Mouse (Mus musculus) C2C12 (cell line): ENCODE measurements around the gene Pbx1.

Source experiments
- CEBPB ChIP-seq: IDR thresholded peaks from one replicate; pipeline ENCODE4 v1.6.1; 2011; ENCODE audit warnings: low read depth, mild to moderate bottlenecking, control low read depth, moderate library complexity
- CTCF ChIP-seq: IDR thresholded peaks from one replicate; pipeline ENCODE4 v1.5.1; 2011; ENCODE audit not compliant: control insufficient read depth, insufficient read depth, insufficient read length
- FOSL1 ChIP-seq: IDR thresholded peaks from one replicate; pipeline ENCODE4 v1.8.0; 2011; ENCODE audit warnings: mild to moderate bottlenecking, low read length; ENCODE audit not compliant: poor library complexity, insufficient read depth, severe bottlenecking
- MAX ChIP-seq: IDR thresholded peaks from one replicate; pipeline ENCODE4 v1.6.1; 2011; ENCODE audit warnings: mild to moderate bottlenecking, control low read depth
- MYOD1 ChIP-seq: IDR thresholded peaks from one replicate; pipeline ENCODE4 v1.6.1; 2011; ENCODE audit warnings: low read depth; ENCODE audit not compliant: control insufficient read depth, insufficient read length
- MYOG ChIP-seq: IDR thresholded peaks from one replicate; pipeline ENCODE4 v1.6.1; 2011; ENCODE audit not compliant: control insufficient read depth, insufficient read length; ENCODE audit errors: extremely low read depth
- USF1 ChIP-seq: IDR thresholded peaks from one replicate; pipeline ENCODE4 v1.6.1; 2011; ENCODE audit warnings: low read depth, mild to moderate bottlenecking, control low read depth, moderate library complexity

DNA sequence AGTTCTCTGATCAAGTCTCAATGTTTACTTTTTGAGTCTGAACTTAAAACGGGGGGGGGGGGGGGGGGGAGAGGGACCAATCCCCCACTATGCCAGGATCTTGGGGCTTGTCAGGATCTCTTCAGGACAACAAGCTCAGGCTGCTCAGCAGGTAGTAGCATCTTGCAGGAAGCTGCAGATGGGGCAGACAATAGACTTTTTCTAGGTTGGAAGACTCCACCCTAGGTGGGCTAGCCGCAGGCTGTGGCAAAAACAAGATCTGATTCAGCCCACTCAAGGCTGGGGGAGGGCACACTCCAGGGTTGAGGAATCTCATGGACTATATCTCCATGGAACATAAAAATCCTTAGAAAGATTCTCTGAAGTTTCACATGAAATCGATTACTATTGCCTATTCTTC lies 330.6 kb downstream of the Pbx1 start:
- no peak for TF ChIP-seq MAX
- no peak for TF ChIP-seq CTCF
- no peak for TF ChIP-seq MYOD1
- no peak for TF ChIP-seq CEBPB
- TF ChIP-seq USF1, result no peak
- TF ChIP-seq FOSL1, result no peak
- TF ChIP-seq MYOG, result no peak
